Mouse (Mus musculus): ENCODE results near the gene Padi6.

Gene Padi6

DNA sequence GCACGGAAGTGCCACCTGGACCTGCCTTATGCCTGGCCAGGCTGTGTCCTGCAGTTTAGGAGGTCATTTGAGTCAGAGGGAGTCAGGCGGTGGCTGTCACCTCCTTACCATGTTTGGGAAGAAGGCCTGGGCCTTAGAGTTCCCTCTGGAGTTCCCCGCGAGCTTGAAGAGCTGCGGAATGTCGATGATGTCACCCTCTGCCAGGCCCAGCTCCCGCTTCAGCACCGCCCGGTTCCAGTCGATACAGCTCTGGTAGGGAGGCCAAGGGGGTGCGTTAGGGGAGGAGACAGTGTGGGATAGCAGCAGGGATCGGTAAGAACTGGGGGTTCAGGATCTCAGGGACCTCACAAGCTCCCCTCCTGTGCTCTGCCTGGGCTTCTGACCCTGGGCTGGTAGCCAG lies 5.5 kb upstream of the Padi6 start:
- DNase-seq, result no peak

DNA sequence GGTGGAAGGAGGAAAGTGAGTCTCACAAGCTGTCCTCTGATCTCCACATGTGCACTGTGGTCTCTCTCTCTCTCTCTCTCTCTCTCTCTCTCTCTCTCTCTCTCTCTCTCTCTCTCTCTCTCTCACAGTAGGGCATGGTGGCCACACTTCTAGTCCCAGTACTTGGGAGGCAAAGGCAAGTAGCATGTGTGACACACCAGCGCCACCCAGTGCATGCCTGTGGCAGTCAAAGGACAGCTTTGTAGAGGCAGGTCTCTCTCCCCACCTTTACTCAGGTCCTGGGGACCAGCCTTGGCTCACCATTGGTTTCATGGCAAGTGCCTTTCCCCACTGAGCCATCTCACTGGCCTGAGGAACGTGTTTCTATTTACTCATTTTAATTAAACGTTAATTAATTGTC lies 2.2 kb upstream of the Padi6 start:
- DNase-seq, result peak; percentile 67

DNA sequence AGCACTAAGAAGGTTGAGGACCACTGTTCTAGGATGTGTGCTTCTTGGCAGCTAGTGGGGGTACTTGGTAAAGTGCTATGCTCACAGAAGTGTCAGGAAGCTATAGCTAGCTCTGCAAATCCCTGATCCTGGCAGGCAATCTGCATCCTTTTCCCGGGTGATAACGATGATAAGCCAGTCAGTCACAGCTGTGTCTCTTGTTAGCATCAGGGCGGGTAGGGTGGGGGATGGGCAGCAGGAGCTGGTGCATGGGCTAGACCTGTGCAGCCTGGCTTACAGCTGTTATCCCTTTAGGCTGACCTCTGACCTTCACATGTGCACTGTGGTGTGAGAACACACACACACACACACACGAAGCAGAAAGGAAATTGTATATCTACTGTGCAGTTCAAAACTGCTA lies 643 bp upstream of the Padi6 start:
- DNase-seq, result no peak

DNA sequence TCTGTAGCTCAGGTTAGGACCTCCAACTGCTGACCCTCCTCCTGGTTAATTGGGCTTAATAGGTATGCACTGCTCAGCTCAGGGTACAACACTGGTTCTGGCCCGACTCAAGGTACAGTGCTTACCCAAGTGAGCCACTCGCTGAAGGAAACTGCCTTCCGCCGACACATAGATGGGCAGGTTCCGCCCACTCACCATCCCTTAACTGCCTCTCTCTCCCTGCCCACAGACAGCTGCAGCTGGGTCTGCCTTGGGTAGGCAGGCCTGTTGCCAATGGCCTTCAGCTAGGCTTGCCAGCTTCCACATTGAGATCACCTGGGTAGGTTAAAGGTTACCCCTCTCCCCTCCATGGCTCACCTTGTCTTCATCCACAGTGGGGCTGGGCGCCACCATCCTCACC lies 1.0 kb downstream of the Padi6 start:
- DNase-seq, result no peak

DNA sequence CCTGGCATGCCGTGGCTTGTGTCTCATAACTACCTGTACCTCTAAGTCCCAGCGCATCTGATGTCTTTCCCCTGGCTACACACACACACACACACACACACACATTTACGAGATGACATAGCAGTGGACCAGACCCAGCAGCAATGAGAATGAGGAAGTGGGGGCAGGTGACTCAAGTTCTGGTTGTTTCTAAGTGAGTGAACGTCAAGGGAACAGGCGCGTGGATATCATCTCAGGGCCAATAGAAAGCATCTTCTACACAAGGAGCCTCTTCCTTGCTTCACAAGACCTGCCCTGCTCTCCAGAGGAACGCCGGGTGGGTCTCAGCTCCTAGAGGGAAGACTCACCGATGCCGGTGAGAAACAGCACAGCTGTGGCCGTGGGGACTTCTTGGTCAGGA lies 1.8 kb downstream of the Padi6 start:
- DNase-seq, result no peak

DNA sequence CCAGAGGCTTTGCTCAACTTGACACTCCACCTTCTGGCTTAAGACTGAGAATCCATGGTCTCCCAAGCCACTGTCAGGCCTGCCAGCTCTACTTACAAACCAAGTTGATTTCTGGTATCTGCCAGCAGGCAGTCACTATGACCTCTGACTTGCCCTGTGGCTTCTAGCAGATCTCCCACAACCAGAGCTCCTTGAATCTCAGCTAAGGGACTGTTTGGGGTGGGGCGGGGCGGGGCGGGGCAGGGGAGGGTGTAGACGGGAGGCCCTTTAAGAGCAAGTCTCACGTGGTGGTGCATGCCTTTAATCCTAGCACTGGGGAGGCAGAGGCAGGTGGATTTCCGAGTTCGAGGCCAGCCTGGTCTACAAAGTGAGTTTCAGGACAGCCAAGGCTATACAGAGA lies 9.6 kb downstream of the Padi6 start:
- DNase-seq, result no peak

DNA sequence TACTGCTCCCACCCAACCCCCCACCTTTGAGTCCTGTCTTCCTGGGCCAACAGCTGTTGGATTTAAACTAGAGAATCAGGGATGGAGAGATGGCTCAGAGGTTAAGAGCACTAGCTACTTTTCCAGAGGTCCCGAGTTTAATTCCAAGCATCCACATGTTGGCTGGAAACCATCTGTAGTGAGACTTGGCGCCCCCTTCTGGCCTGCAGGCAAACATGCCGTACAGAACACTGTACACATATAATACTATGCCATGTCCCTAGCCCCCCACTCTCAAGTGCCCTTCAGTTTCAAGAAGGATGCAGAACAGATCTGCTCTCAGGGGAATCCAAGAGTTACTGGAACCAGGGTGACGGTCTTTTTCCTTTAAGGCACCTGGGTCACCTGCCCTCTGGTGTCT lies 10.8 kb downstream of the Padi6 start:
- DNase-seq, result no peak

DNA sequence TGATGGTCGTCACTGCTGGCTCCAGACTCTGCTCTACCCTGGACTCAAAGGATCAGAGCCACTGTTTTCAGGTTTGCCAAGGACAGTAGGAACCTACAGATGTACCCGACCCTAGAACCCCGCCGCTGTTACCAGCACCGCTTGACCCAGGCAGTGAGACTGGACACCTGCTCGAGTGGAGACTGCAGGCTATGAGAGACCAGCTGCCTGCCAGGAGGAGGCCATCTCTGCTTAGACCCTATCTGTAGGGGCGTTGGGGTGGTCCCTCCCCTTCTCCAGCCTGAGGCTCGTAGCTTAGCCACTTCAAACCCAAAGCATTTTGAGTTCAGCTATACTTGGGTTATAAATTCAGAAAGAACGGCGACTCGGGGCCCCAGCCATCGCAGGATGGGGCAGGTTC lies 15.5 kb downstream of the Padi6 start:
- DNase-seq, result no peak

DNA sequence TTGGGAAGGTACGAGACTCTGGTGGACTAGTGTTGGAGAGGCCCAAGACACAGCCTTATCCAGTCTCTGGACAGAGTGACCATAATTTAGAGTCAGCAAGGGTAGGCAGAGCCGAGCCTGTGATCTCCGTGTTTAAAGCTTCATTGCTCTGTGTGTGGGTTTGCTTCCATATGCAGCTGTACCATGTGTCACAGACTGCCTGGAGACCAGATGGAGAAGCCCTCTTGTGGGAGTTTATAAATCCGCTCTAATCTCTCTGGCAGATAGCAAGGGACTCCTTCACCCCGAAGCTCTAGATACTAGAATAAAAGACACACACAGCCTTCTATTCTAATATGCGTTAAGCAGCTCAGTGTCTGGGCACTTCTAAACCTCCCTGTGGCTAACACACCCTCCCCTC lies 17.7 kb downstream of the Padi6 start:
- no peak for DNase-seq

DNA sequence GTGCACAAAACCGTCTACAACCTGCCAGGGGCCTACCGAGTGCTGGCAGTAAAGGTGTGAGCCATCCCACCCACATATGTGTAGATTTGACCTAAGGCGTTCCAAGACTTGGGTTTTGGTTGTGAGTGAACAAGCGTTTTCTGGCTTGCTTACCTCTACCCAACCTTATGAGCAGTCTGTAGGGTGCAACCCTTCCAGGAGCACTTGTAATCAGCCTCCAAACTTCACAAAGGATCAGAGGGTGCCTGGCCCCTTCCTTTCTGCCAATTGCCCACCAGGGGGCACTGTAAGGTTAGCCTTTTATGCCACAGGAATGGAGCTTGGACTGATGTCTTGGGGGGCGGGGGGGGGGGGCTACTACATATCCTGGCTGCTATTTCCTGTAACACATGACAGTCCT lies 18.6 kb downstream of the Padi6 start:
- DNase-seq, result peak; percentile 46

DNA sequence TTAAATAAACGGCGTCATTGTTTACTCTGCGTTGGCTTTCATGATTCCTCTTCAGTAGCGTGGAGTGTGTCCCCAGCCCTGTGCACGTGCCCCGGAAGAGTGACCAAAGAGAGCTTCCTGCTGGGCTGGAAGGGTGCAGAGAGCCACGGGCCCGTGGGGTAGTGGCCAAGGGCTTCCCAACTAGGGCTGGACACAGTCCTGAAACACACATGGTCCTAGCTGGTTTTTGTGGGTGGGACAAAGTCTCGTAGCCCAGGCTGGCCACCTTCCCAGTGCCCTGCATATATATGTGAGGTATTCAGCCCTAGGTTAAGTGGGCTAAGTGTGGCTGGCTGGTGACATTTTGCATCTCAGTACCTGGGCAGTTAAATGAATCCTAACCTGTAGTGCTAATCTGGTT lies 19.3 kb downstream of the Padi6 start:
- DNase-seq, result no peak

DNA sequence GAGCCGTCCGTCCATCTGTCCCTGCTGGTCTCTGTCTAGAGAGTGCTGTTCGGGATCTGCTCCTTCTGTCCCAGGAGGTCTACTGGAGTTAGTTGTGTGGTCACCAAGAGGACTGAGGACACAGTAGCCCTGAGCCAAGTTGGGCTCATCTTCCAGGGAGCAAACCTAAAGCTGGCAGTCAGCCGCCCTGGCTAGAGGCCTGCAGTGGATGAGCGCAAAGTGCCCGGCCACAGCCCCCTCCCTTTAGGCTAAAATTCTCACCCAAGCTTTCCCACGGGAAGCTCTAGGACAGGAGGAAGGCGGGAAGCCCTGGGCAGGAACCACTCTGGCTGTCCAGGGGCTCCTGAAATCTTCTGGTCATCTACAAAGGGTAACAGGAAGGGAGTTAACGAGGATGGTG lies 19.7 kb downstream of the Padi6 start:
- DNase-seq, result no peak

DNA sequence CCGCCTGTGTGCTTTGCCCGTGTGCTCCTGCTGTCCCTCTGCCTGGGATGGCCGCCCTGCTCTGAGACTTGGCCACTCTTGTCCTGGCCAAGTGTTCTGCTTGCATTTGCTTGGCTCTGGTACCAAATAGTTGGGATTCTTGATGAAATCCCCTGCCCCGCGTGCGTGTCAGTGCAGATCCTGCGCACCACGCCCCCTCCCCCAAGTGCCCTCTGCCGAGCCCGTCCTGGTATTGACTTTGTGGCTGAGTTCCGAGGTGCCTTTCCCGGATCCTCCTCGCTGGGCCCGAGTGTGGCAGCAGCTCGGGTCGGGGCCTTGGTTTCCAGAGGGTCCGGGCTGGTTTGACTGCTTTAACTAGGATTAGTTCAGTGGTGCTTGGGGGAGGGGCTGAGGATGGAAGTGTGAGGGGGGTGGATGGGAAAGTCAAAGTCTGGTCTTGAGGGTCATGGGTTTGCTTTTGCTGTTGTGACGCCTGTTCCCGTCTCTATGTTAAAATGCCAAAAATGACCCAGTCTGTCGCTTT lies 20.4 kb downstream of the Padi6 start:
- DNase-seq, result no peak

DNA sequence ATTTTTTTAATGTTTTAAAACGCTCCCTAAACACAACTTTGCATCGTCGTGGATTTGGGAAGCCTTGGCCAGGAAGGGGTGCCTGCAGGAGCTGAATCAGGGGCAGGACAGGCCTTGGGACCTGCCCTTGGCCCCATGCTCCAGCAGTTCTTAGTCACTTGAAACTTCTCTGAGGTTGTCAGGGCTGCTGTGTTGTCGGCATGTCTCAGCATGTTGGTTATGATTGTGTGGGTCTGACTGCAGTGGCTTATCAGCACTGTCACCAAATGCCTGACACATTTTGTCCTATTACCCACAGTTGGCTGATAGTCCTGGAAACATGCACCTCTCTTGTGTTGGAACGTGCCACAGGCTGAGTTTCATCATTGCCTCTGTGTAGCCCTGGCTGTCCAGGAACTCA lies 22.4 kb downstream of the Padi6 start:
- no peak for DNase-seq

DNA sequence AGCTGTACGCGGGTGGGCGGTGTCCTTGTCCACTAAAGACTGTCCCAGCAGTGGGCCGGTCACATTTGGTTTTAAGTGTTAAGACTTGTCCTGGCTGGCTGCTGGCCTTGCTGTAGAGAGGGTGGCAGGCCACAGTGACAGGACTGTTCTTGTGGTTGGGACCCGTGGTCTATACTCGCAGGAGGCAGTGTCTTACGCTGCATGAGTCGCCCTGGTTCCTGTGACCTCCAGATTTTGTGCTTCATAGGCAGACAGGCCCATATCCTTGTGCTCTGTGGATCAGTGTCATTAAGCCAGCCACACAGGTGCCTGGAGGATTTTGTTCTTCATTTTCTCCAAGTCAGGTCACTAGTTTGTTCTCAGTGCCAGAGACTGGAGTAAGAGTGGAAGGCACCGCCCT lies 24.0 kb downstream of the Padi6 start:
- no peak for DNase-seq

DNA sequence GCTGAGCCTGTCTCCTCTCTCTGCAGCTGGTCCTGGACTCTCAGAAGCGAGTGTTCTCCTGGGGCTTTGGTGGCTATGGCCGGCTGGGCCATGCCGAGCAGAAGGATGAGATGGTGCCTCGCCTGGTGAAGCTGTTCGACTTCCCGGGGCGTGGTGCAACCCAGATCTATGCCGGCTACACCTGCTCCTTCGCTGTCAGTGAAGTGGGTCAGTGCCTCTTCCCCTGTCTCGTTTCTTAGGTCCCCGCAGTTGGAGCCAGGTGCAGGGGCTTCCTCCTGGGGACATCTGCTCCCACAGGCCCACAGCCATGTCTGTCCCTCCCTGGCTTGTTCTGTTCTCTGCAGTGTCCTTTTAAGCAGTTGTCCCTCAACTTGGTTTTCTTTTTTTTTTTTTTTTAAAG lies 25.4 kb downstream of the Padi6 start:
- no peak for DNase-seq

DNA sequence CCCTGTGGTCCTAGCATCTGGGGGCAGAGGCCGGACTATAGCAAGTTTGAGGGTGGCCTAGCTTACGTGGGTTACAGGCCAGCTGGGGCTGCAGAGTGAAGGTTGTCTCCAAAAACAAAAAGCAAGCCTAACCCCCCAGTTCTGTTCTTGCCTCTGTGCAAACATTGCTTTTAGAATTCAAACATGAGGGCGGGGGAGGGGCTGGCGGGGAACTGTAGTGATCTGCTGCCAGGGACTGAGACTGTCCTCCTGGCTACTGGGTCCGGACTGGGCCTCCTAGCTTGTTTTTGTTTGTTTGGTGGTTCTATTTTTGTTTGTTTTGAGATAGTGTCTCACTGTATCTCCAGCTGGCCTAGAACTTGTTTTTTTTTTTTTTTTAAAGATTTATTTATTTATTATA lies 27.9 kb downstream of the Padi6 start:
- DNase-seq, result no peak

DNA sequence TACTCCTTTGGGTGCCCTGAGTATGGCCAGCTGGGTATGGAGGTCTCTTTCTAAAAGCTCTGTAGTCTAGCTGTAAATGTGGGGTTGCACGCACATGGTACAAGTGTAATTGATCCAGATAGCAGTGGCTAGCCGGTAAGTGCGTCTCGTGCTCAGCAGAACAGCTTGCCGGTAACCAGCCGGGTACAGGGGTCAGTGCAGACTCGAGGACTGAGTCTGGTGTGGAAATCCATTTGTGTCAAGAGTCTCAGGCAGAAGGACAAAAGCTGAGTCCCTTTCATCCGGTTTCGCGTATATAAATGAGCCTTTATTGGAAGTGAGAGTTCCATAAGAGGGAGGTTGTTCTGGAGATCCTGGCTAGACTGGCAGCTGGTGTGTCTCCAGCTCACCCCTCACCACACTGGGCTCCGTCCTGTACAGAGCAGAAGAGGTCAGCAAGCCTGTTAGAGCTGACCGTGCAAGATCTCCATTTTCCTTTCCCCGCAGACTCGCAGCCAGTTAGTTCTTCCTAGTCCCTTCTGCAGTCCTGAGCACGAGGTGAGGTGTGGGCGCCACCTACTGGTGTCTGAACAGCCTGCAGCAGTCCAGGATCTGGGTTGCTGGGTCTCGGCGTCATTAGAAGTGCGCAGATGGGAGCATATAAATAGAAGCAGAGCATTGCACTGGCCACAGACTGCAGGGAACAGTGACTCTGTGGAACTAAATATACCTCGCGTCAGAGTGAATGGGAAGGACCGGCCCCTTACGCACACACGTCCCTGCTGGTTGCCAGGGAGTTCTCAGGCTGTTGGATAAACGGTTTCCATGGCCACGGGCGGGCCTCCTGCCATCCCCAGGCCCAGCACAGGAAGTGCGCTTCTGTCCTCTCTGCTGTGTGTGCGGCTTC lies 28.7 kb downstream of the Padi6 start:
- peak; percentile 85 for DNase-seq

DNA sequence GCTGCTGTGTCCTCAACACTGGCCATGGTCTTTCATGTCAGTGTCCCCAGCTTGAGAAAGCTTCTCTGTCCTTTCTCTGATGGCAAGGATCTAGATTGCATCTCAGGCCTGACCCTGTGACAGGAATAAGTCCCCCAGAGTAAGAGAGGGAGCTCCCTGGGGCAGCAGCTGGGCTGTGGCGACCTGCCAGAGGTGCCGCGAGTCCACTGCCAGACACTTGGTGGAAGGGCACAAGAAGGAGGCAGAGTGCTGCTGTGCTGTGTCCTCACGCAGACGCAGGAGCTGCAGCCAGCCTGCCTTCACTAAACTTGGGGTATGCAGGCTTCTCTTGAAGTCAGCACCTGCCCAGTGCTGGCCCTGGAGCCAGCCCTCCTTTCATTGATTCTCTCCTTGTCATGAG lies 31.1 kb downstream of the Padi6 start:
- no peak for DNase-seq

DNA sequence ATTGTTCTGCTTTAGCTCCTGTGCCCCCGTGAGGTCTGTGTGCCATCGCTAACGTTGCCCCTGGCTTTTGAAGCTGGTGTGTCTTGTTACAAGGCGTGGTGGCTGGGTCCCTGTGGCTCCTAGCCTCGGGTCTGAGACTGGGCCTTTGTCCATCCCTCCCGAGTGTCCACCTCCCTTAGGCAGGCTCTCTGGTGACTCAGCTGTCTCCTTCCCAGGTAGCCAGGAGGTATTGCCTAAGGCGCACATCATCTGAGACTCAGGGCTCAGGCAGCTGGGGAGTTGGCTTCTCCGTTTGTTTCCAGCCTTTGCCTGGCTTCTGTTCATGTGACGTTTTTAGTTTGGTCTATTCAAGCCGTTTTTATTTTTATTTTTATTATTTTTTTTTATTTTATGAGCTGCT lies 31.7 kb downstream of the Padi6 start:
- DNase-seq, result no peak

DNA sequence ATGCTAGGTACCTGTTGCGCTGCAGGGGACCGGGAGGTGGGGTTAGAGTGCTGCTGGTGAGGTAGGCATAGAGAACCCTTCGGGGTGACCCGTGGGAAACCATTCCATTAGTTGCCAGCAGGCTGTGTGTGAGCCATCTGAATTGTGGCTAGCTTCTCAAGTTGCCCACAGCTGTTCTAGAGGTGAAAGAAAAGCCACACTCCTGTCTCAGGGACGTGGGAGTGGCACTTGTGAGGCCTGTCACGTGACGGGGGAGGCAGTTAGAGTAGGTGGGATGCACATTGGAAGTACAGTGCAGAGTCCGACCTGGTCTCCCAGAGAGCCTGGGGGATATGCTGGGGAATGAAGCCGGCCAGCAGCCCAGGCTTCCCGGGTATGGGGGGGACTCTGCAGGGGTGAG lies 32.8 kb downstream of the Padi6 start:
- DNase-seq, result no peak

DNA sequence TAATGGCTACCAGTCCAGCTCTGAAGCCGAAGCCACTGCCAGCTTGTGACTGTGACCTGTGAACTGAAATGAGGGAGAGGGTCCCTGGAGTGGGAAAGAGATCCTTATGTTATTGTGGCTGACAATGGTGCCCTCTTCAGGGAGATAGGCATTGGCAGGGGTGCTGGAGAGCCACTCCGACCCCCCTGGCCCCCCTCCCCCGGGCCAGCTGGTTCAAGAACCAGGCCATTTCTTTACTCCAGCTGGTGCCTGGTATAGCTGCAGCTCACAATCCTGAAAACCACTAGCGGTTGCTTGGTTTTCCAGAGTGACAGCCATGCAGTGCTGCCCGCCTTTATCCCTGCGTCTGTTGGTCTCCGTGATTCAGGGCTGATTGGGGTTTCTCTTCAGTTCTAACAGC lies 33.3 kb downstream of the Padi6 start:
- no peak for DNase-seq

DNA sequence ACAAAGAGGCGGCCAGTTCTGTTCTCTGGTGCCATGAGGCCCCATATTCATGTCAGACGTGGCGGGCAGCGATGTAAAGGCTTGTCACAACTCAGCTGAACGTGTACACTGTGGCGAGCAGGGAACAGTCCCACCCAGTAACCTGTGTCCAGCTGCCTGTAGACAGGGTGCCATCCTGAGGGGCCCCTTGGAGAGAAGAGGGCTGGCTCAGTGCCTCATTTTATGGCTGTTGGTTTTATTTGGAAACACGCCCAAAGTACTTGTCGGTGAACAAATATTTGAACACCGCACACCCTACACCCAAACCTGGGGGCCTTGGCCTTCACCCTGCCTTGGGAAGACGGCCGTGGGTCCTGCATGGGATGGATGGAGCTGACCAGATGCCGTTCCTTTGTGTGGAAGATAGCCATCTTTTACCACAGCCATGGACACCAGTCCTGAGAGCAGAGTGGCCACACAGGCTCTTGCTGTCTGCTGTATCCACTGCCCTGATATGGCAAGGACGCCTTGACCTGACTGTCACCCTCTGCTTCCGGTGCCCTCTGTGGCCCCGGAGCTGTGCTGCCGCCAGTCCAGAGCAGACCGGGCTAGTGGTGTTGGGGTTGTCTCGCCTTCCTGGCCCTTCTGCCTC lies 34.0 kb downstream of the Padi6 start:
- DNase-seq, result no peak

DNA sequence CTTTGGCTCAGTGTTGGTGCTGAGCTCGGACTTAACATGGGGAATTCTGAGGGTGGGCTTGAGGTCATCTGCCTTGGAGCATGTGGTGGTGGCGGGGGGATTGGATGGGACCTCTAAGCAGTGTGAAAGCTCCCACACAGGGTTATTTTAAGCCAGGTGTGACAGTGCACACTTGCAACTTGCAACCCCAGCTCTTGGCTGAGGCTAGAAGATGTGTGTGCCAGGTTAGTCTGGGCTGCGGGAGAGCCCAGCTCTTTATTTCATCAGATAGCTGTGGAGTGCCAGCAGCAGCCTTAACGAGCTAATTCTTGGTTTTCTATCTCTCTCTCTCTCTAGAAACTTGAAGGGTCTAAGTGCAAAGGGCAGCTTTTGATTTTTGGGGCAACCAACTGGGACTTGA lies 34.8 kb downstream of the Padi6 start:
- no peak for DNase-seq

DNA sequence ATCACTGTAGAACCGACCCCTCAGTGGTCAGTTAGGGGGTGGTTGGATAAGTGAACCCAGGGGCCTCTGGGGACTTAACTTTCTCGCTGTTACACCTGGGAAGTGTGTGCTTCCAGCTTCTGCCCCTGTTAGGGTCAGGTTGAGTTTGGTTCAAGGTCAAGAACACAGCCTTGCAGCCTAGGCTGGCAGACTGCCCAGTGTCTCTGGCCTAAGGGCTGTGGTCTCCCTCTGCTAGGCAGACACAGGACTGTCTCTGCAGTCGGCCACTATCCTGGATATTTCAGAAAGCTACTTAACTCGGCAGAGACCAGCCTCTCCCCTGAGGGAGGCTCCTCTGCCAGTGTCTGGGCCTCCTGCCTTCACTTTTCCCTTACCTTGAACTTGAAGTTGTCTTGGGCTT lies 38.3 kb downstream of the Padi6 start:
- DNase-seq, result no peak

Measured in liver (tissue).